Mouse (Mus musculus) hindlimb bud, embryonic 11.5 days (tissue): ENCODE measurements around the gene Sept12.

ENCODE experiments used
- DNase-seq: peaks from one replicate; pipeline ENCODE4 v3.0.0-alpha.2; 2012; ENCODE audit warnings: low read depth, low spot score; ENCODE audit errors: extremely low spot score

Gene Sept12

GRCm38 (mm10) chr16:4976180-4976579 is 21.5 kb downstream of the Sept12 start:
- DNase-seq, result no peak

GRCm38 (mm10) chr16:4974521-4974920 is 23.1 kb downstream of the Sept12 start:
- DNase-seq, result no peak

GRCm38 (mm10) chr16:4971626-4972025 is 26.0 kb downstream of the Sept12 start:
- DNase-seq, result no peak

DNA sequence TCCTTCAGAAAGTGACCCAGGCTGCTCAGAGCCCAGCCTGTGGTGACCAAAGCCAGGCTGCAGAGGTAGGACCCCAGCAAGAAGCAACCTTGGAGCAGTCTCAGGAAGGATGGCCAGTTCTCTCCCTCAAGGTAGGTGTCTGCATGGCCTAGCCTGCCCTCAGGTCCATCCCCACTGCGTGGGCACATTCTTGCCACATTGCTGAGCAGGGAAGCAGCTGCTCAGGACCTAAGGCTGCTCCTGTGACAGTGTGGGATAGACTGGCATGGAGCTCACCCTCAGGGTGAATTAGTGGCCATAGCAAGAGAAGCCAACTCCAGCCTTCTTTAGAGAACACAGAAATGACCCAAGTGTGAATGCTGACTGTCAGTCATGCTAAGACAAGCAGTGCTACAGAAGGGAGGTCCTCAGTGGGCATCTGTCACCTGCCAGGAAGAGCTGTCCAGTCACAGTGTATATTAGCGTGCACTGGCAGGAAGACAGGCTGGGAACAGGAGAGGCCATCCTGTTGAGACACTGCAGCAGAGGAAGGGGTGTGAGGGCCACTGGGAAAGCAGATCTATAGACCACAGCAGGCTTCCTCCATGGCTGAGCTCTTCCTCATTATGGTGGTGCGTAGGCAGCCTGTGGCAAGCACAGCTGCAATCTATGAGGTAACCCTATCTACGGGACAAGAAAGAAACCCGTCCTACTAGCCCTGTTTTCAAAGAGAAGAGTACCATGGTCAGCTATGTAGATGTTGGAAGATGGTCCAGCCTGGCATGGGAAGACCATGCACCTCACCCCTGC is 28.4 kb downstream of the Sept12 start:
- no peak for DNase-seq

GRCm38 (mm10) chr16:4968426-4968825 is 29.2 kb downstream of the Sept12 start:
- DNase-seq, result no peak

DNA sequence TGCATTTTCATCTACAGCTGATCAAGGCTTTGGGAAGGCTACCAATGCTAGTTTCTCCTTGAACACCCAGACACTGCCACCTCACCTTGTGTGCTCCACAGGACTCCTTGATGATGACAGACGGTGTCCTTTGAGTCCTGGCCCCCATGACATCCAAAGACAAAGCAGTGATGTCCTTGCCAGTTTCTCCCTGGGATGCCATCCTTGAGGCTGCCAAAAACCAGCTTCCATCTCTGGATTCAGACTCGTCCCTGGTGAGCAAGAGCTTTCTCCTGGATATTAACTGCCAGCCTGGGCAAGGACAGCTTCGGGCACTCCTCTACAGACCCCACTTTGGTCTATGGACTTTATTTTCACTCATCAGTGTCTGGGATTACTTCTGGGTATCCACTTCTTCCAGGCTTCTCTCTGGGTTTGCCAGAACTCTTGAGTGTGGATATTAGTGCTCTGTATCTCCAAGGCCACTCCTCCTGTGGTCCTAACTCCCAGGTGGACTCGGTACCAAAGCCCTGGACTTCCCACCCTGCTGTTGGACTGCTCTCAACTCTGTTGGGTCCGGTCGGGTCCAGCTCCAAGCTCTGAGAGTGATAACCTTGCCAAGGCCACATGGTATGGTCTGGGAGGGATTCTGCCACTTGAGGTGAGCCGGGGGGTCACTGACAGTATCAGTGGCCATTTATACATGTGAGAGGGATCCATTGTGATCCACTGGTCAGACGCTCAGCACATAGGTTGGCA is 32.1 kb downstream of the Sept12 start:
- DNase-seq, result no peak

GRCm38 (mm10) chr16:4964731-4965391 is 32.8 kb downstream of the Sept12 start:
- no peak for DNase-seq

- peak; percentile 50 for DNase-seq
These were observed 33.6 kb downstream of the Sept12 start, which contains the start of gene Anks3 for GRCm38 (mm10) chr16:4963797-4964709. TSS of gene Anks3 (minus strand) at chr16:4964205.

- DNase-seq, result no peak
These were observed 34.3 kb downstream of the Sept12 start for GRCm38 (mm10) chr16:4963346-4963745.

DNA sequence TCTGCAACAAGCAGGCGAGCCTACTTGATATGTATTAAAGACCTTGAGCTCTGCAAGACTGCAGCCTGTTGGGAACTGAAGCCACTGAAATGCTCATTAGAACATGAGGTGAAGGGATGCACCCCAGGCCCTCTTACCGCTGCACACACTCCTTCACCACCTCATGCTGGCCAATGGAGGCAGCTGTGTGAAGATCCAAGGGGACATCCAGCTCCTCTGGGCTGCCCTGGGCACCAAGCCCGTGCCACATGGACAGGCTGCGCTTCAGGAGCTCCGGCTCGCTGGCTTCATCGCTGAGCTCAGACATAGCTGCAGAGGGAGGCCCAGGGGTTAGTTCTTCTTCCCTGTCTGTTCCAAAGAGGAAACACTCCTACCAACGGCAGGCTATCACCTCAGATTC is 37.4 kb downstream of the Sept12 start:
- DNase-seq, result no peak

GRCm38 (mm10) chr16:4957446-4957845 is 40.2 kb downstream of the Sept12 start:
- DNase-seq, result no peak

DNA sequence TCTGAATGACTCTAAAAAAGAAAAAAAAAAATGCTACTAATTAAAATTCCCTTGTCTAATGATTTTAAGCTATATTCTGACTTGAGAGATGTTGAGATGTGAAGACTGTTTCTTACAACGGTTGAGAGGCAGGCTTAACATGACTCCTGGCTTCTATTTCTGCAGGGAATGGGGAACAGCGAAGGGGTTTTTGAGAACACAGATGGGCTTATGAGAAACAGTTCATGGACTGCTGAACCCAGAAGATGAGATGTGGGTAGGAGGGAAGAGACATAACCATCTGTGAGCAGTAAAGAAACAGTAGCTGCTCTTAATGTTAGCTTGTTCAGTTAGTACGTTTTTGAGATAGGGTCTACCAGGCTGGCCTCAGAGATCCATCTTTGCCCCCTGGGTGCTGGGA is 41.0 kb downstream of the Sept12 start:
- no peak for DNase-seq

DNA sequence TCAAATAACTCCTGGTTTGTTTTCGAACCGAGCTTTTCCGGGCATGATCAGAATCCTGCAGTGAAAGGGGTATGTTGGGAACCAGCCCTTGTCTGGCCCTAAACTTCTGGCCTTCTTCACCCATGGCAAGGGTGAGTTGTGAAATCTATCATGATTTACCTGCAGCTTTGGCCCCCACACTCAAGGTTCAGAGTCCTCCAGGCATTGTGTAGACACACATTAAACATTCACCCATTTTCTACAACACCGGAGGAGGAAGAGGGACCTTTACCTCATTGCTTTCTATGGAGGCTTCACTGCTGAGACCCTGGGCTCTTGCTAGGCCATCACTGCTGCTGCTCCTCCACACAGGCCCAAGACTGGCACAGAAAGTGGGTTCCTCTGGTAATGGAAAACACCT is 50.3 kb downstream of the Sept12 start:
- DNase-seq, result no peak

DNA sequence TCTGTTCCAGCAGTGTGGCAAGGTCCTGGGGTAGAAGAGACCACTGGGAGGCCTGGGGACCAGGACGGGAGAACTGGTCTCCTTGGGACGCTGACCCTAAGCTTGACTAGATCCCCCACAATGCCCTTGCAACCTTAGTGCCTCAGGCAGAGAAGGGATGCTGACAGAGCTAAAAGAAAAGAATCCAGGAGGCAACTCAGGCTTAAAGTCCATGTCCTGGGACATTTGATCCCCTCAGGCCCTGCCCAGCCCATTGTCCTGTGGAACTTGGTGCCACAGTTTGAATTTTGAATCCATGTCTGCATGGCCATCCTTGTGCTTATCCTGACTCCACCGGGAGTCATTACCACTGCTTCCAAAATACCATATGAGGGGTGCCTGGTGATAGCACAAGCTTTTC is 51.5 kb downstream of the Sept12 start:
- no peak for DNase-seq

- no peak for DNase-seq
These were observed 52.2 kb downstream of the Sept12 start for GRCm38 (mm10) chr16:4945415-4945814.

GRCm38 (mm10) chr16:4943431-4943830 is 54.2 kb downstream of the Sept12 start:
- DNase-seq, result no peak

GRCm38 (mm10) chr16:4942868-4943267 is 54.8 kb downstream of the Sept12 start:
- DNase-seq, result no peak

DNA sequence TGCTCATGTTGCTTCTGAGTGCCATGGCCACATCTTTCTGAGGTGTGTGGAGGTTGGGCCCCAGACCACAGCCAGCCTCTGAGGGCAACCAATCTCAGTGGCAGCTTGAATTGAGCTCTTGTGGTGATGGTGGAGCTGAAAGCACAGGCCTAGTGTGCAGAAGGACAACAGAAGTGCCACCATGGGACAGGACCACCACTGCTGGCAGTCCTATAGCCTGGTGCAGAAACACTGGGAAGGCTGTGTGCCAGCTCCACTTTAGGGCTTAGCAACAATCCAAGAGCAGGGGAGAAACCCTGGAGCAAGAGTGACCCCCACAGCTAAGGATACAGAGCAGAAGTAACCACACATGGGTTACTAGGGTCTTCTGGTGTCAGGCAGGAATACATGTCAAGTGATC is 56.6 kb downstream of the Sept12 start:
- DNase-seq, result no peak

DNA sequence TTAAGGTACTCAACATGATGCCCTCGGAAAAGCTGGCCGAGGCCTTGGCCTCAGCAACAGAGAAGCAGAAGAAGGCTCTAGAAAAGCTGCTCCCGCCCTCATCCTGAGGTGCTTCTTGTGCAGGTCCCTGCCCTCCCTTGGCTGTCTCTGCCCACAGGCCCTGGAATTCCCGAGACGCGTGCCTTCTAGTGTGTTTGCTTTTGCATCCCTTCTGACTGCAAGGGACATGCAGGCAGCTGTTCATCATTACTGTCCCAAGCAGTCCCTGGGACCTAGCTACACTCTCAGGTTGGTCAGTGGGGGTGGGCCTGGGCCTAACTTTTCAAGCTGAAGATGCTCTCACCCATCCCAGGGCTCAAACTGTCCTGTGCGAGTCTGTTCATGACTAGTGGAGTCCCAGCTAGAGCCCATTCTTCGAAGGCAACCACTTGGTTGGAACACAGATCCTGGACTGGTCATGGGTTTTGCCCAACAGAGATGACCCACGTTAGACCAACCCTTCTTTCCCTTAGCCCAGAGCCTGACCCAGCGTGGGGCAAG is 57.3 kb downstream of the Sept12 start:
- no peak for DNase-seq

DNA sequence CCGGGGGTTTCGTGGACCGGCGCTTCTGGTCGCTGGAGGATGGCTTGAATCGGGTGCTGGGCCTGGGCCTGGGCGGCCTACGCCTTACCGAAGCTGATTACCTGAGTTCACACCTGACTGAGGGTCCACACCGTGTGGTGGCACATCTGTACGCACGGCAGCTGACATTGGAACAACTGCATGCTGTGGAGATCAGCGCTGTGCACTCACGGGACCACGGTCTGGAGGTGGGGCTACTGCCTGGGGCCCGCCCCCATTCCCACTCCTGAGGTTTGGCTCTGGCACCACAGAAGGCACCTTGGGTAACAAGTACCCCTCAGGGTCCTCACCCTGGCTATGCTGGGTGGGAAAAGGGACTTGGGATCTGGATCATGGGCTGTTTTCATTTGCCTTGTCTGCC is 58.2 kb downstream of the Sept12 start:
- DNase-seq, result no peak

- peak; percentile 64 for DNase-seq
These were observed 58.7 kb downstream of the Sept12 start for GRCm38 (mm10) chr16:4938989-4939388.
